Mouse (Mus musculus): ENCODE measurements at regions not wholly inside any gene's neighbourhood (a gene's known extent, or its start where the extent isn't known, plus 50 kb on each side); places are given as distances from the start of the nearest gene placed in this dataset.
A peak's percentile ranks its signal among the peaks of the same experiment; 100 is the strongest.

GRCm38 (mm10) chr8:34502606-34503162, 391.1 kb upstream of the Gm10131 start:
- no peak for TF ChIP-seq USF1 (IDR thresholded peaks at IDR 0.05; ENCODE audit: low read depth)
- peak in 2 of 3 experiments; percentile 2 to 11 for TF ChIP-seq MYOD1 (IDR thresholded peaks at IDR 0.05; ENCODE audit: control insufficient read depth in 1 of 3, insufficient read length in 2 of 3, low read depth in 2 of 3)
- Histone ChIP-seq H3K4me2 (ENCODE audit: low read depth) (no peak overlapping the region), H3K4me3 (no peak overlapping the region), H3K36me3 (ENCODE audit: control insufficient read depth, insufficient read depth) (no peaks in the 10 kb centered on the region), H3K79me2 (ENCODE audit: control insufficient read depth, insufficient read depth) (no peaks in the 10 kb centered on the region), H3K27me3 (ENCODE audit: control insufficient read depth, insufficient read depth, insufficient read length) (no peaks in the 10 kb centered on the region), H3ac (ENCODE audit: control insufficient read depth, insufficient read length) (no peak overlapping the region)

- no peak for TF ChIP-seq TCF12 (IDR thresholded peaks at IDR 0.05; ENCODE audit: insufficient read depth, poor library complexity, severe bottlenecking)
- no peak for TF ChIP-seq MYOG (IDR thresholded peaks at IDR 0.05; ENCODE audit: control insufficient read depth in 1 of 3, insufficient read depth in 1 of 3, insufficient read length in 2 of 3, low read depth in 2 of 3)
- no peak for TF ChIP-seq POLR2A (IDR thresholded peaks at IDR 0.05; ENCODE audit: insufficient read length, low read depth)
- TF ChIP-seq TCF3 (IDR thresholded peaks at IDR 0.05; ENCODE audit: insufficient read length, low read depth), result no peak
- no peak for TF ChIP-seq REST (IDR thresholded peaks at IDR 0.05; ENCODE audit: insufficient read depth, insufficient read length)
- TF ChIP-seq MYOD1 (IDR thresholded peaks at IDR 0.05; ENCODE audit: control insufficient read depth in 1 of 3, insufficient read length in 2 of 3, low read depth in 2 of 3), result no peak
- TF ChIP-seq USF1 (IDR thresholded peaks at IDR 0.05; ENCODE audit: low read depth), result no peak
- no peak for TF ChIP-seq SRF (IDR thresholded peaks at IDR 0.05; ENCODE audit: control insufficient read depth, insufficient read length, low read depth)
- no peak for TF ChIP-seq POLR2AphosphoS2 (IDR thresholded peaks at IDR 0.05; ENCODE audit: insufficient read length, low read depth)
- no peak for TF ChIP-seq E2F4 (IDR thresholded peaks at IDR 0.05; ENCODE audit: insufficient read depth)
- TF ChIP-seq MAX (IDR thresholded peaks at IDR 0.05; ENCODE audit: low read depth), result no peak
- no peak for TF ChIP-seq CEBPB (IDR thresholded peaks at IDR 0.05; ENCODE audit: insufficient read depth, poor library complexity, severe bottlenecking)
- Histone ChIP-seq H3K79me2 (ENCODE audit: control insufficient read depth, insufficient read depth) (no peaks in the 10 kb centered on the region), H3K27me3 (ENCODE audit: control insufficient read depth, insufficient read depth, insufficient read length) (no peaks in the 10 kb centered on the region), H3K4me3 (no peak overlapping the region), H3K4me2 (ENCODE audit: low read depth) (no peak overlapping the region), H3K36me3 (ENCODE audit: control insufficient read depth, insufficient read depth) (no peaks in the 10 kb centered on the region), H3ac (ENCODE audit: control insufficient read depth, insufficient read length) (no peak overlapping the region)
These were observed 387.7 kb upstream of the Gm10131 start for GRCm38 (mm10) chr8:34499196-34499595.

GRCm38 (mm10) chr8:34496751-34497150, 385.2 kb upstream of the Gm10131 start:
- Histone ChIP-seq H3K36me3 (ENCODE audit: control insufficient read depth, insufficient read depth) (no peaks in the 10 kb centered on the region), H3K79me2 (ENCODE audit: control insufficient read depth, insufficient read depth) (no peaks in the 10 kb centered on the region), H3K4me3 (no peak overlapping the region), H3K4me2 (ENCODE audit: low read depth) (no peak overlapping the region), H3K27me3 (ENCODE audit: control insufficient read depth, insufficient read depth, insufficient read length) (no peaks in the 10 kb centered on the region), H3ac (ENCODE audit: control insufficient read depth, insufficient read length) (no peak overlapping the region)
- TF ChIP-seq CEBPB (IDR thresholded peaks at IDR 0.05; ENCODE audit: insufficient read depth, poor library complexity, severe bottlenecking), result no peak
- no peak for TF ChIP-seq MYOG (IDR thresholded peaks at IDR 0.05; ENCODE audit: control insufficient read depth in 1 of 3, insufficient read depth in 1 of 3, insufficient read length in 2 of 3, low read depth in 2 of 3)

GRCm38 (mm10) chr8:34495974-34496373, 384.4 kb upstream of the Gm10131 start:
- no peak overlapping the region for H3K4me2 ChIP-seq (ENCODE audit: low read depth)
- H3ac ChIP-seq (ENCODE audit: control insufficient read depth, insufficient read length), result no peak overlapping the region
- TF ChIP-seq MAX (IDR thresholded peaks at IDR 0.05; ENCODE audit: low read depth) (no peak), SRF (IDR thresholded peaks at IDR 0.05; ENCODE audit: control insufficient read depth, insufficient read length, low read depth) (no peak), TCF3 (IDR thresholded peaks at IDR 0.05; ENCODE audit: insufficient read length, low read depth) (no peak), E2F4 (IDR thresholded peaks at IDR 0.05; ENCODE audit: insufficient read depth) (no peak), CEBPB (IDR thresholded peaks at IDR 0.05; ENCODE audit: insufficient read depth, poor library complexity, severe bottlenecking) (no peak), MYOG (IDR thresholded peaks at IDR 0.05; ENCODE audit: control insufficient read depth in 1 of 3, insufficient read depth in 1 of 3, insufficient read length in 2 of 3, low read depth in 2 of 3) (no peak), POLR2AphosphoS2 (IDR thresholded peaks at IDR 0.05; ENCODE audit: insufficient read length, low read depth) (no peak), POLR2A (IDR thresholded peaks at IDR 0.05; ENCODE audit: insufficient read length, low read depth) (no peak), USF1 (IDR thresholded peaks at IDR 0.05; ENCODE audit: low read depth) (no peak), REST (IDR thresholded peaks at IDR 0.05; ENCODE audit: insufficient read depth, insufficient read length) (no peak)
- no peaks in the 10 kb centered on the region for H3K36me3 ChIP-seq (ENCODE audit: control insufficient read depth, insufficient read depth)
- H3K4me3 ChIP-seq, result no peak overlapping the region
- H3K27me3 ChIP-seq (ENCODE audit: control insufficient read depth, insufficient read depth, insufficient read length), result no peaks in the 10 kb centered on the region
- H3K79me2 ChIP-seq (ENCODE audit: control insufficient read depth, insufficient read depth), result no peaks in the 10 kb centered on the region

GRCm38 (mm10) chr8:34488746-34489400, 377.3 kb upstream of the Gm10131 start:
- TF ChIP-seq TCF12 (IDR thresholded peaks at IDR 0.05; ENCODE audit: insufficient read depth, poor library complexity, severe bottlenecking) (no peak), MAX (IDR thresholded peaks at IDR 0.05; ENCODE audit: low read depth) (no peak), SRF (IDR thresholded peaks at IDR 0.05; ENCODE audit: control insufficient read depth, insufficient read length, low read depth) (no peak)
- no peaks in the 10 kb centered on the region for H3K27me3 ChIP-seq (ENCODE audit: control insufficient read depth, insufficient read depth, insufficient read length)

More at GRCm38 (mm10) chr8:34488746-34489400, 377.3 kb upstream of the Gm10131 start:
- no peak overlapping the region for H3ac ChIP-seq (ENCODE audit: control insufficient read depth, insufficient read length)
- no peaks in the 10 kb centered on the region for H3K79me2 ChIP-seq (ENCODE audit: control insufficient read depth, insufficient read depth)
- H3K4me3 ChIP-seq, result no peak overlapping the region
- no peaks in the 10 kb centered on the region for H3K36me3 ChIP-seq (ENCODE audit: control insufficient read depth, insufficient read depth)
- no peak overlapping the region for H3K4me2 ChIP-seq (ENCODE audit: low read depth)
